Mouse (Mus musculus) forebrain, embryonic 13.5 days (tissue): ENCODE measurements around the gene 4833439L19Rik. TPM values are rescaled to one million over a fixed set of nuclear protein-coding genes. Genes with fewer than 3 reads are reported as not detected.

Experiments
- ATAC-seq: fragments of 200-750 bp; cut with Nextera tagmentation; 2 replicates; pipeline ENCODE4 v1.8.0; 2017
- H3K27ac ChIP-seq: fragments of 300-500 bp; sonication (generic); 2 replicates; pipeline ENCODE4 v1.5.1; 2015; ENCODE audit warnings: inconsistent platforms, mild to moderate bottlenecking, moderate library complexity
- H3K27me3 ChIP-seq: fragments of 300-500 bp; sonication (generic); 2 replicates; pipeline ENCODE4 v1.6.1; 2015; ENCODE audit warnings: mild to moderate bottlenecking, inconsistent platforms
- H3K36me3 ChIP-seq: fragments of 300-500 bp; sonication (generic); 2 replicates; pipeline ENCODE4 v1.6.1; 2015; ENCODE audit warnings: mild to moderate bottlenecking, inconsistent platforms; ENCODE audit not compliant: poor library complexity, severe bottlenecking
- H3K4me1 ChIP-seq: fragments of 300-500 bp; sonication (generic); 2 replicates; pipeline ENCODE4 v1.6.1; 2015; ENCODE audit warnings: inconsistent platforms
- H3K4me2 ChIP-seq: fragments of 300-500 bp; sonication (generic); 2 replicates; pipeline ENCODE4 v1.6.1; 2015; ENCODE audit warnings: inconsistent platforms, mild to moderate bottlenecking, moderate library complexity
- H3K4me3 ChIP-seq: fragments of 300-500 bp; sonication (generic); 2 replicates; pipeline ENCODE4 v1.5.1; 2015; ENCODE audit warnings: mild to moderate bottlenecking, inconsistent platforms
- H3K9ac ChIP-seq: fragments of 300-500 bp; sonication (generic); 2 replicates; pipeline ENCODE4 v1.6.1; 2015; ENCODE audit warnings: mild to moderate bottlenecking, inconsistent platforms
- H3K9me3 ChIP-seq: fragments of 300-500 bp; sonication (generic); replicated peaks from 2 replicates; pipeline ENCODE4 v1.6.1; 2016; ENCODE audit warnings: inconsistent platforms
- WGBS: fragments of 180-500 bp; shearing (Covaris S2); methylation state at CpG from one replicate; pipeline ENCODE4 v1.1.7; 2015; 5-methylcytosine and 5-hydroxymethylcytosine counted together
- polyA plus RNA-seq: library from polyadenylated mRNA; unstranded; fragments of >200 nt; fragmentation: Nextera tagmentation; extraction: Ambion mirVana; gene quantifications from 2 replicates; pipeline ENCODE4 v1.2.1, GENCODE M21; 2015

4833439L19Rik gene
- polyA plus RNA-seq, 1 experiment from 2014 or later, result 262 TPM

GRCm38 (mm10) chr13:54598622-54599143, 33.4 kb upstream of the 4833439L19Rik start:
- peaks cover 3% of the 10 kb centered on the region; the same call in 1 of the 2 replicates for H3K4me1 ChIP-seq
- no peak overlapping the region for H3K4me2 ChIP-seq
- H3K9ac ChIP-seq, result no peak overlapping the region
- no peak for ATAC-seq
- peaks cover 34% of the 10 kb centered on the region for H3K36me3 ChIP-seq
- 91% methylated on average over 12 of the region's 12 CpGs for WGBS
- H3K9me3 ChIP-seq, result no peaks in the 10 kb centered on the region
- no peak overlapping the region for H3K27ac ChIP-seq
- H3K27me3 ChIP-seq, result peaks cover 6% of the 10 kb centered on the region
- H3K4me3 ChIP-seq, result no peak overlapping the region

DNA sequence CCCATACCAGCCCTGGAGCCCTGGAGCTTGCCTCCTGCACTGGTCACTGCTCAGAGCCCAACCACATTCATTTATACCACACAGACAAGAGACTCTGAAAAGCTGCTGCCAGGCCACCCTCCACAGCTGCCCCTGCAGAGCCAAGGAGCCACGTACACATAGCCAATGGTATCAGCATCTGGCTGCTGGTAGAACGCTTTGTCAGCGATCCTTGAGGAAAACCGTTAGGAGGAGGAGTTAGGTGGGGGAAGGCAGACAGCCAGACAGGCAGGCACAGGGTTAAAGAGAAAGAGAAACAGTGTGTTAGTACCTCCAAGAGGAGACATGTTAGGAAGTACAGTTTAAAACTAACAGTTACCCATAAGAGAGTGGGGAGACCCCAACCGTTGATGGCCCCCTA, 31.6 kb upstream of the 4833439L19Rik start:
- ATAC-seq, result no peak
- H3K4me2 ChIP-seq, result no peak overlapping the region
- peaks cover under 1% of the 10 kb centered on the region for H3K27me3 ChIP-seq
- WGBS, result 74% methylated on average over 5 of the region's 5 CpGs
- H3K4me3 ChIP-seq, result no peak overlapping the region
- no peak overlapping the region for H3K27ac ChIP-seq
- peaks cover 36% of the 10 kb centered on the region for H3K36me3 ChIP-seq
- no peak overlapping the region for H3K9ac ChIP-seq
- no peaks in the 10 kb centered on the region for H3K9me3 ChIP-seq
- peaks cover 1% of the 10 kb centered on the region; the same call in 1 of the 2 replicates for H3K4me1 ChIP-seq

DNA sequence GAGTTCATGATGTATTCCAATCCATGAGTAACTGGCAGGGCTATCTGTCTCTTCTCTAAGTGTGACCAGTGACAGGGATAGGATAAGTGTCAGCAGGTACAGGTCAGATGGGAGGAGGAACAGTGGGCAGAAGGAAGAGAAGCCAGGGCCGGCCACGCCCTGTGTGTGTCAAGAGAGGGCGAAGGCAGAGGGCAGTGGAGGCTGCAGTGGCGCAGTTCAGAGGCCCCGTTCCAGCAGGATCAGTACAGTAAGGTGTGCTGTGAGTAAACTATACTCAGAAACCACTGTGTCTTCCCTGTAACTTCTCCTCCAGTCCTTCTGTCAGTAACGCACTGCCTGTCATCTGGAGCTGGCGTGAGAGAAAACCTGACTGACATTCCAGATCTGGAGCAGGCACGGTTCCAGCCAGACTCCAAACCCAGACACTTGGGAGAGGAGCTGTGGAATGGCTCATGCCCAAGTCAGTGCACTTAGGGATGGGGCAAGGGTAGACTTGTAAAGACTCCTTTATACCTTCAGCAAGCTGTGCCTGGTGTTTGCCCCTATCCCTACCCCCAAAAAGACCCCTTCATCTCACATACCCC, 31.0 kb upstream of the 4833439L19Rik start:
- 89% methylated on average over 8 of the region's 8 CpGs for WGBS
- Histone ChIP-seq H3K36me3 (peaks cover 36% of the 10 kb centered on the region), H3K4me2 (no peak overlapping the region), H3K4me1 (peaks cover 8% of the 10 kb centered on the region), H3K27ac (no peak overlapping the region), H3K4me3 (no peak overlapping the region), H3K9ac (no peak overlapping the region), H3K27me3 (no peaks in the 10 kb centered on the region), H3K9me3 (no peaks in the 10 kb centered on the region)
- ATAC-seq, result no peak

DNA sequence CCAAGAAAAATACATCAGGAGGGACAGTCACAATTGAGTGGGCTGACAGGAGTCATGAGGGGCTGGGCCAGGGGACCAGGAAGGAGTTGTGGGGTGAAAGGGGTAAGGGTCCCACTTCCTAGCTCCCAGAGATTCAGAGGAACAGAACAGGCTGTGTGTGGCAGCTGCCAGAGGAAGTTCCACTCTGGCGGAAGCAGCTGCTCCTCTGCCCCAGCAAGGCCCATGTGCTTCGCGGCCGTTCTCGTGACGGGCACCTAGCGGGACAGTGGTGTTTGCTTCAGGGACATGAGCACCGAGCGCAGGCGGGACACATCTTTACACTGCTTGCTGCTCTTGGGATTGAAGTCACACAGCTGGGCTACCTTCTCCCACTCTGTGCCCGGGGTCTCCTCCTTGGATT, 28.4 kb upstream of the 4833439L19Rik start:
- Histone ChIP-seq H3K27me3 (no peaks in the 10 kb centered on the region), H3K4me2 (no peak overlapping the region), H3K4me3 (no peak overlapping the region), H3K27ac (no peak overlapping the region), H3K4me1 (peaks cover 24% of the 10 kb centered on the region), H3K9me3 (no peaks in the 10 kb centered on the region), H3K9ac (no peak overlapping the region), H3K36me3 (peaks cover 26% of the 10 kb centered on the region)
- WGBS, result 90% methylated on average over 11 of the region's 11 CpGs
- no peak for ATAC-seq

DNA sequence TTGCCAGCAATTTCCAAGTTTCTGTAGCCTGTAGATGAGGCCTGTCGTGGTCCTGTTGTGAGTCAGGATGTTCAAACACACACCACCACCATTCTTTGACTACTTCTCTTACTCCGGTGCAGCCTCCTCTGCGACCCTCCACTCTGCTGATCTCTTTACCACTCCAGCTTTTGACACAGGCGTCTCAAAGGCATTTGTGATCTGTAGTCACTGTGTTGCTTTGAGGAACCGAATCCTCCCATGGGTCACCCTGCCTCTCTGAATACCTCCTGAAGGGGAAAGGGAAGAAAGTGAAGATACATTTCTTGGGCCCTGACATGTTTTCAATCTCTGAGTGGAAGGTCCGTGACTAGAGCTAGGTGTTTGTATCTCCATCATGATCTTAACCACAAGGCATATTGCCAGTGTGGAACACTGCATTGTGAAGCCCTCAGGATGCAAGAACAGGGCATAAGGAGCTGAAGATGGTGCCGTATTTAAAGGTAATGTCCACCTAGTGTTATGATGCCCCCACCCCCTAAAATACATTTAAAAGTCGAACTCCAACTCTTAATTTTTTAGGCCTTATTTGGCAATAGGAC, 26.6 kb upstream of the 4833439L19Rik start:
- WGBS, result 90% methylated on average over 8 of the region's 8 CpGs
- no peak for ATAC-seq
- Histone ChIP-seq H3K9ac (no peak overlapping the region), H3K27me3 (no peaks in the 10 kb centered on the region), H3K4me3 (no peak overlapping the region), H3K4me2 (peak overlapping the region; percentile 83; the same call in 1 of the 2 replicates), H3K27ac (no peak overlapping the region), H3K4me1 (peaks cover 30% of the 10 kb centered on the region), H3K36me3 (peaks cover 27% of the 10 kb centered on the region; the same call in 1 of the 2 replicates), H3K9me3 (no peaks in the 10 kb centered on the region)

DNA sequence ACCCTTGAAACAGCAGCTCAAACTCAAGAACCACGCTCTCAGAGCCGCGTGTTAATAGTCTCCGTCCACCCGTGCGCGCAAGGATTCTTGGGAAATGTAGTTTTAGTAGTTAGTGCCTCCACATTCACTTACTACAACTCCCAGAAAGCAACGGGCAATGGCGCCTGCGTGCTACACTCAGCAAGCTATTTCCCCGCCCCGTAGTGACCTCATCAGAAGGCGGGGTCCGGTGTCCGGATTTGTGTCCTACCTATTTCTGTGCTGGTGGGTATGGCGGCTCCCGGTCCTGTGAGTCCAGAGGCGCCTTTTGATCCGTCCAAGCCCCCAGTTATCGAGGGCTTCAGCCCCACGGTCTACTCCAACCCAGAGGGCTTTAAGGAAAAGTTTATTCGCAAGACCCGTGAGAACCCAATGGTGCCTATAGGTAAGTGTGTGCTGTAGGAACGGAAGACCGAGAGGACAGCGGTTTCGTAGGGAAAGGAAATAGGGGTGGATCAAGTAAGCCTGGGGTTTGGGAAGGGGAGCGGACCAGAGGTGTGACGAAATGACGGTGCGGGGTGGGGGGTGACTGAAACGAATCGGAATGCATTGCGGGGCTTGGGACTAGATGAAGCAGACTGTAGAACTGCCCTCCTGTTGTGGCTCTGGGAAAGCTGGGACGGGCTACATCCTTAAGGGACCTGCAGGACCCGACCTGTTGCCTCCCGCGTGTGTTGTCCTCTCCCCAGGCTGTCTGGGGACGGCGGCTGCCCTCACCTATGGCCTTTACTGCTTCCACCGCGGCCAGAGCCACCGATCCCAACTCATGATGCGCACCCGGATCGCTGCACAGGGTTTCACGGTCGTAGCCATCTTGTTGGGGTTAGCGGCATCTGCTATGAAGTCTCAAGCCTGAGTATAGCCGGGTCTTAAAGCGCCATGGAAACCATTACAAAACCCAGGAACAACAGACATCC, 25.0 kb upstream of the 4833439L19Rik start, which contains the start of the genes Nop16 and Higd2a:
Gene Nop16 (minus strand): TSS at position 95 of the 956 bp plus-strand sequence.
Gene Higd2a (plus strand): TSS at position 212 of the 956 bp plus-strand sequence.
- Histone ChIP-seq H3K4me3 (peak within 1 kb of the TSS; percentile 79), H3K9ac (peak within 1 kb of the TSS; percentile 89), H3K4me1 (peaks cover 30% of the 10 kb centered on the region), H3K36me3 (peaks cover 35% of the 10 kb centered on the region), H3K4me2 (peak within 1 kb of the TSS; percentile 83), H3K27ac (peak within 1 kb of the TSS; percentile 80), H3K27me3 (no peaks in the 10 kb centered on the region), H3K9me3 (no peaks in the 10 kb centered on the region)
- under 1% methylated on average over 51 of the region's 51 CpGs for WGBS
- peak; percentile 97 for ATAC-seq

- Histone ChIP-seq H3K4me2 (peak overlapping the region; percentile 83), H3K27ac (no peak overlapping the region; the same call in 1 of the 2 replicates), H3K4me3 (peak overlapping the region; percentile 79), H3K36me3 (peaks cover 40% of the 10 kb centered on the region), H3K9ac (peak overlapping the region; percentile 73), H3K27me3 (no peaks in the 10 kb centered on the region), H3K4me1 (peaks cover 30% of the 10 kb centered on the region), H3K9me3 (no peaks in the 10 kb centered on the region)
- 2% methylated on average over 24 of the region's 24 CpGs for WGBS
- no peak for ATAC-seq
Observed at GRCm38 (mm10) chr13:54589414-54589995, 24.3 kb upstream of the 4833439L19Rik start.

DNA sequence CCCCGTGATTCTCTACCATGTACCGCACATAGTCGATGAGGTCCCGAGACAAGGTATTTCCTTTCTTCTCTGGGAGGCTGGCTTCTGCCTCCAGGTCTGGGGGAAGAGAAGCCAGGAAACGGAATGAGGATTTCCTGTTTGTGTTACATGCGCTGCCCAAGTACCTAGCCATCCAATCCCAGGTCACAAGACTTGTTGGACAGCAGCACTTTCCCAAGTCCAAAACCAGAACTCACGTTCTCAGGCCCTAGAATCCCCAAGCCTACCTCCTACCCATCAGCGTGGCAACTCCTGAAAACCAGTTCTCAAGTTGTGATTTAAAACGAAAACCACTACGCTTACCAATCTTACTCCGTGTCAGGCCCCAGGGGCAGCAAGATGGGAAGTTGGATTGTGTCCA, 20.6 kb upstream of the 4833439L19Rik start:
- H3K9me3 ChIP-seq, result no peaks in the 10 kb centered on the region
- H3K4me1 ChIP-seq, result peaks cover 25% of the 10 kb centered on the region
- peaks cover 73% of the 10 kb centered on the region for H3K36me3 ChIP-seq
- no peak overlapping the region for H3K27ac ChIP-seq
- no peak overlapping the region for H3K9ac ChIP-seq
- H3K27me3 ChIP-seq, result no peaks in the 10 kb centered on the region
- no peak for ATAC-seq
- no peak overlapping the region for H3K4me2 ChIP-seq
- H3K4me3 ChIP-seq, result no peak overlapping the region
- 94% methylated on average over 11 of the region's 11 CpGs for WGBS

DNA sequence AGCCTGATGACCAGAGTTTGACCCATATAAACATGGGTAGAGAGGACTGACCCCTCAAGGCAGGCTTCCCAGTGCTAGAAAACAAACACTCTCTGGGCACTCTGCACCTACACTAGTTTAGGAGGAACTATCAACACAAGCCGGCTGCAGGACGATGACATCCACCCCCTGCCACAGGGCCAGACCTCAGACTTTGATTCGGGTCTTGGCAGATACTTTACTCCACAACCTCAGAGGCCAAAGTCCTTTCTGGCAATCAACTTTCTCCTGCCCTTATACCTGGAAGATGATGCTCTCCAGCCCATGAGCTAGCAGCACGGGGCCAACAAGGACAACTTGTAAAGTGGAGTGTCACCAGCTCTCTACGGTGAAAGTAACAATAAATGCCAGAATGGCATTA, 17.6 kb upstream of the 4833439L19Rik start:
- ATAC-seq, result no peak
- H3K9me3 ChIP-seq, result no peaks in the 10 kb centered on the region
- no peak overlapping the region for H3K9ac ChIP-seq
- H3K4me2 ChIP-seq, result no peak overlapping the region
- H3K4me1 ChIP-seq, result peaks cover 14% of the 10 kb centered on the region
- 92% methylated on average over 5 of the region's 5 CpGs for WGBS
- H3K4me3 ChIP-seq, result no peak overlapping the region
- no peaks in the 10 kb centered on the region for H3K27me3 ChIP-seq
- no peak overlapping the region for H3K27ac ChIP-seq
- peaks cover 96% of the 10 kb centered on the region for H3K36me3 ChIP-seq

DNA sequence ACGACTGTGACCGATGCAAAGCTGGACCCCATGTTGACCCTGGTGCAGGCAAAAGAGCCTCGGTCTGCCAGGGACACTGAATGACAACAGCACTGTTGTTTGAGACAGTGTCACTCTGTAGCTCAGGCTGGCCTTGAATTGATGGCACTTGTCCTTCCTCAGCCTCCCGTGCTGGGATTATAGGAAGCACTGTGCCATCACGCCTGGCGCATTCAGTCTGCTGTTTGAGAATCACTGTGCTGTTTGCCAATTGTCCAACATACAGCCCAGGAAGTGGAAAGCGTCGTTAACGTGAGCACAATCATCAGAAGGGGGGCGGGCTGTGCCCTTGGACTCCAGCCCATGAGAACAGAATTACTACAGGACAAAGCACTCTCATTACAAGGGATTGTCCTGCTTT, 16.9 kb upstream of the 4833439L19Rik start:
- Histone ChIP-seq H3K4me3 (no peak overlapping the region), H3K27me3 (no peaks in the 10 kb centered on the region), H3K4me1 (peaks cover 14% of the 10 kb centered on the region), H3K36me3 (peaks cover 93% of the 10 kb centered on the region), H3K4me2 (no peak overlapping the region), H3K9ac (no peak overlapping the region), H3K9me3 (no peaks in the 10 kb centered on the region), H3K27ac (peak overlapping the region; percentile 25; the same call in 1 of the 2 replicates)
- no peak for ATAC-seq
- 49% methylated on average over 10 of the region's 10 CpGs for WGBS

- H3K36me3 ChIP-seq, result peaks cover 94% of the 10 kb centered on the region
- H3K27ac ChIP-seq, result no peak overlapping the region
- ATAC-seq, result no peak
- no peaks in the 10 kb centered on the region for H3K27me3 ChIP-seq
- 91% methylated on average over 2 of the region's 2 CpGs for WGBS
- H3K4me3 ChIP-seq, result no peak overlapping the region
- H3K9me3 ChIP-seq, result no peaks in the 10 kb centered on the region
- no peak overlapping the region for H3K9ac ChIP-seq
- H3K4me1 ChIP-seq, result peaks cover 19% of the 10 kb centered on the region
- H3K4me2 ChIP-seq, result no peak overlapping the region
Observed at GRCm38 (mm10) chr13:54581385-54581784, 16.1 kb upstream of the 4833439L19Rik start.
